8 mouse cellular contexts compared by ENCODE assay signal in the genomic region with DNA sequence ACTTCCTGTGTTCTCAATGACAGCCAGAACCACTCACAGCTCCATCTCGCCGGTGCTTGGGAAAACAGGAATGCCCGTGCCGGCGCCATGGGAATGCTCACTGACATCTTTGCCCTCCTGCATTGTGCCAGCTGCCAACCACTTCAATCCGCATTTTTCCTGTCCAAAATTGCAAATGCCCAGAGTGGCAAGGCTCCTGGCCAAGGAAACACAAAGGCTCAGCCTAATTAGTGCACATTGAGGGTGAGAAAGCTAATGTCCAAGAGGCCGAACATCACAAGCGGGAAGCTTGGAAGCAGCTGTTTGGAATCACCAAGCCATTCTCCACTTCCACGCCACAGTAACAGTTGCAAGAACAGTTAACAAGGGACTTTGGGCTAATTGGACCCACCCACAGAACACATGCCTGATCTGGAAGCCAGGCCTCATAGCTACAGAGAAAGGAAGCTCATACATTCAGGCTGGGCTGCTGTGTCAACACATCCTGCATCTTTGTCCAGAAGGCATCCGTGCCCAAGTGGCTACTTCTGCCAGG.
A peak's percentile ranks its signal among the peaks of the same experiment; 100 is the strongest.
DNase-seq lines count a peak whose midpoint lies in the region; ATAC-seq lines count a peak whose summit lies in the region.
"Had no signal": no experiment of that assay in that cellular context is flagged by ENCODE, and none has a peak within 500 bp of the region (broad histone marks: within the 10 kb centered on the region; RNA-seq: fewer than 3 reads in every experiment).

No protein-coding gene starts in this region.

- no peak overlapping the region for H3K27ac ChIP-seq in hindbrain, embryonic 16.5 days (ENCODE audit: low read depth, low read length)

- H3K9ac ChIP-seq in hindbrain, embryonic 16.5 days (ENCODE audit: low read depth, low read length) = no peak overlapping the region
- H3K9ac ChIP-seq: lung, embryonic 14.5 days had no signal

- no peaks in the 10 kb centered on the region for H3K9me3 ChIP-seq in hindbrain, embryonic 16.5 days (ENCODE audit: control insufficient read depth, low read length)

- peak; percentile 92 for ATAC-seq in hindbrain, embryonic 16.5 days

- 39% methylated on average over 10 of the region's 10 CpGs for WGBS in hindbrain, embryonic 16.5 days

- peaks cover 18% of the 10 kb centered on the region for H3K4me1 ChIP-seq in hindbrain, embryonic 16.5 days (ENCODE audit: control insufficient read depth, insufficient read depth, low read depth, low read length)

- H3K36me3 ChIP-seq in hindbrain, embryonic 16.5 days (ENCODE audit: control insufficient read depth, insufficient read depth, low read length) = no peaks in the 10 kb centered on the region

- no peaks in the 10 kb centered on the region for H3K27me3 ChIP-seq in hindbrain, embryonic 16.5 days (replicated peaks; ENCODE audit: control insufficient read depth, insufficient read depth, low read length)

- no peak overlapping the region for H3K4me3 ChIP-seq in hindbrain, embryonic 16.5 days (ENCODE audit: low read length)

- DNase-seq in 3134 (ENCODE audit: extremely low read depth, insufficient read length, low spot score) (peak; percentile 43), liver (no peak)
- DNase-seq in brain, embryonic 18.5 days (ENCODE audit: low read depth, low spot score) = peak; percentile 59
- DNase-seq in left cerebral cortex, adult 11 months (ENCODE audit: low spot score) = peak; percentile 18
- DNase-seq in right cerebral cortex, adult 18-20 months = peak; percentile 33
- DNase-seq in urinary bladder, adult 2 months (ENCODE audit: low spot score) = no peak
- DNase-seq: lung, embryonic 14.5 days had no signal

- H3K4me2 ChIP-seq in hindbrain, embryonic 16.5 days (ENCODE audit: low read length) = no peak overlapping the region
- H3K4me2 ChIP-seq: lung, embryonic 14.5 days had no signal

Comparison
In these comparisons a context has a peak if more than half of its experiments do, and no peak if none do; other contexts are left out.
1. DNase-seq: peak in 3134 (single experiment), brain, embryonic 18.5 days (single experiment), left cerebral cortex, adult 11 months (single experiment) and right cerebral cortex, adult 18-20 months (single experiment); none in urinary bladder, adult 2 months (single experiment) and liver (single experiment).